Mouse (Mus musculus) left cerebral cortex, adult 2 months (tissue): Measurements from ENCODE around the gene Whamm. TPM values are rescaled to one million over a fixed set of nuclear protein-coding genes. Genes with fewer than 3 reads are reported as not detected.

Experiments used
- DNase-seq, 2 experiments: peaks; one replicate each; pipeline ENCODE4 v3.0.0; 2021 to 2022; ENCODE audit warnings: low spot score in 2 of 2, mixed read lengths in 1 of 2; ENCODE audit errors: extremely low spot score in 1 of 2
- H3K27ac ChIP-seq: fragments of 200-600 bp; 2 replicates; pipeline ENCODE4 v1.8.1; 2022
- H3K4me3 ChIP-seq: fragments of 200-600 bp; 2 replicates; pipeline ENCODE4 v1.8.1; 2022
- CTCF ChIP-seq: fragments of 200-600 bp; IDR thresholded peaks from 2 replicates; pipeline ENCODE4 v1.8.1; 2022; ENCODE audit warnings: antibody characterized with exemption, mild to moderate bottlenecking, moderate library complexity
- intact Hi-C: fragments of 180-260 bp; cut with DNase I; formaldehyde crosslinking; loops from one replicate; pipeline ENCODE4 v1.15.1; 2025
- total RNA-seq, 2 experiments: library from RNA; stranded (reverse); gene quantifications; 2 replicates each; pipeline ENCODE4 v1.2.3; 2021

Whamm gene
- total RNA-seq, 2 experiments from 2014 or later = 18.6 to 19.1 TPM

DNA sequence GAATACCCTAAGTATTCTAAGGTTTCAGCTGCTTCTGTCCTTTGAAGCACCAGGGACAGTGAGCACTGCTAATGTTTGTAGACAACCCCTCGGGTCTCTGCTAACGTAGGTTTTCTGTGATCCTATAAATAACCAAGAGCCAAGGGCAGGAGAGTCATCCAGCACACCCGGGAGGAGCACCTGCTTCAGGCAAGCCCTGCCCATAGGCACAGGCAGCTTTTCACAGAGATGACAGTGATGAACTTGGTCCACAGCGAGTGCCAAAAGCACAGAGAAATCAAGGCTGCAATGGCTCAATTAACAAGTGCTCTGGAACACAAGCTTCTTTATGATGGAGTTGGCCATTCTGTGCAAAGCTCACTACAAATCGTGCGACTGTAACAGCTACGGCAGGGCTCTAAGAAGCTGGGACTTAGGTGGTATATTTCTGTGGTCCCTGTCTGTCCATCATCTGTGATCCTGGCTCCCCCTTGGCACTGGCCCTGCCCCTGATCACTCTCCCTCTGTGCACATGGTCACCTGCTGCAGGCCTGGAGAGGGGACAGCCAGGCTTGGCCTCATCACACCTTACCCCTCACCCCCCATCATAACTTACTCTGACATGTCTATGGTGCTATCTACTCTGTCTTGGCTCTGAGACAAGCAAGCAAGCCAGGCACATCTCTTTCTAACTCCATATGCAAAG is 73.6 kb downstream of the Whamm start:
- H3K4me3 ChIP-seq = no peak overlapping the region
- DNase-seq = no peak
- intact Hi-C loops = no loop called here
- TF ChIP-seq CTCF = no peak
- no peak overlapping the region for H3K27ac ChIP-seq

Other genes starting within 250 kb of the Whamm start
- gene Rps17, start 226.0 kb upstream of the Whamm start, total RNA-seq = 100 to 1,000 TPM; 491 to 498 TPM
- gene Cpeb1, start 115.8 kb upstream of the Whamm start, total RNA-seq = 100 to 1,000 TPM in 1 of 2 experiments, 10 to 100 TPM in 1; 98.1 to 101 TPM
- gene Ap3b2, start 77.3 kb upstream of the Whamm start, total RNA-seq = 100 to 1,000 TPM; 159 to 162 TPM
- gene BC048679, start 73.0 kb upstream of the Whamm start, total RNA-seq = not detected
- gene Fsd2, start 4.3 kb upstream of the Whamm start, total RNA-seq = under 1 TPM; 0.25 to 0.26 TPM
- gene Homer2, start 136.3 kb downstream of the Whamm start, total RNA-seq = 10 to 100 TPM; 68.1 to 77.5 TPM
- gene Ramac, start 191.7 kb downstream of the Whamm start, total RNA-seq = 10 to 100 TPM; 80.9 to 88.7 TPM
- gene 3110040N11Rik, start 218.2 kb downstream of the Whamm start, total RNA-seq = 10 to 100 TPM; 25.1 to 25.9 TPM